Mouse (Mus musculus): Measurements from ENCODE around the gene Fam198b. TPM values are rescaled to one million over a fixed set of nuclear protein-coding genes. Genes with fewer than 3 reads are reported as not detected.
"Not testable (repeated sequence)": the region's sequence is repeated elsewhere in the genome, so short reads cannot be mapped to it uniquely, and the experiment has no call there.

Fam198b gene
- polyA plus RNA-seq, 1 experiment from 2014 or later, result 26.1 TPM

DNA sequence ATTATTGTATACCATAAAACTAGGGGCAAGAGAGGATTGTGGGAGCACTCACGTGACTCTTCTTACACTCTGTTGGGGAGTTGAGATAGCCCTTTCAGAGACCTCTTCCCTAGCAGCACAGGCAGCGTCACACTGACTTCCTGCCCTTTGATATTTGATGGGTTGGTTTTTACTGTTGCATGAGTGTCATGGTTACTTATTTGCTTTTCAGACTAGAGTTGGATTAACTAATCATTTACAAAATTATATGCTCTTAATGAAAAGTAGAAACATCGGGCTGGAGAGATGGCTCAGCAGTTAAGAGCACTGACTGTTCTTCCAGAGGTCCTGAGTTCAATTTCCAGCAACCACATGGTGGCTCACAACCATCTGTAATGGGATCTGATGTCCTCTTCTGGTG lies 85.2 kb downstream of the Fam198b start:
- H3K36me3 ChIP-seq (ENCODE audit: inconsistent target); H3K79me2 ChIP-seq (ENCODE audit: inconsistent target); H3K27ac ChIP-seq; H3K4me3 ChIP-seq (ENCODE audit: inconsistent target): not testable (repeated sequence)
- 90% methylated on average over 3 of the region's 3 CpGs for WGBS (ENCODE audit: missing documents)

- WGBS (ENCODE audit: missing documents), result 89% methylated on average over 2 of the region's 2 CpGs
- H3K27ac ChIP-seq, result no peak overlapping the region
- no peak overlapping the region for H3K4me3 ChIP-seq (ENCODE audit: inconsistent target)
These were observed 85.7 kb downstream of the Fam198b start for GRCm38 (mm10) chr3:79970070-79970469.

DNA sequence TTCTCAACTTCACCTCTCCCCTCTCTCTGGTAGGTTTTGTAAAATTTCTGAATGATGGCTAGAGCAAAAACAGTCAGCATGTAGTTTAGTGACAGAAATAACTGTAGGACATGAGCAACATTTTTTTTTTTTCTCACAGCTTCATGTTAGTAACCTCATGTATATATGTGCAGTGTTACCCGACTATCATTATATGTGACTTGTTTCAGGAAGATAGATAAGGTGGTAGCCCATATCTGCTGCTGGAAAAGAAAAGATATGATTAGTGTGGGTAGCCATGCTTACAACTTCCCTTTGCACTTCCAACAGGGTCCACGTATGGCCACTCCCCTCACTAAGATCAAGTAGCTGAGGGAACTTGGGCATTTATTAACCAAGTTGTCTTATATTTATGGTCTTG lies 86.2 kb downstream of the Fam198b start:
- no peak overlapping the region for H3K4me3 ChIP-seq (ENCODE audit: inconsistent target)
- WGBS (ENCODE audit: missing documents), result 58% methylated on average over 2 of the region's 2 CpGs
- no peaks in the 10 kb centered on the region for H3K79me2 ChIP-seq (ENCODE audit: inconsistent target)
- H3K27ac ChIP-seq, result no peak overlapping the region
- H3K36me3 ChIP-seq (ENCODE audit: inconsistent target), result no peaks in the 10 kb centered on the region

More at GRCm38 (mm10) chr3:79970070-79970469, 85.7 kb downstream of the Fam198b start:
- Histone ChIP-seq H3K36me3 (ENCODE audit: inconsistent target) (no peaks in the 10 kb centered on the region), H3K79me2 (ENCODE audit: inconsistent target) (no peaks in the 10 kb centered on the region)

DNA sequence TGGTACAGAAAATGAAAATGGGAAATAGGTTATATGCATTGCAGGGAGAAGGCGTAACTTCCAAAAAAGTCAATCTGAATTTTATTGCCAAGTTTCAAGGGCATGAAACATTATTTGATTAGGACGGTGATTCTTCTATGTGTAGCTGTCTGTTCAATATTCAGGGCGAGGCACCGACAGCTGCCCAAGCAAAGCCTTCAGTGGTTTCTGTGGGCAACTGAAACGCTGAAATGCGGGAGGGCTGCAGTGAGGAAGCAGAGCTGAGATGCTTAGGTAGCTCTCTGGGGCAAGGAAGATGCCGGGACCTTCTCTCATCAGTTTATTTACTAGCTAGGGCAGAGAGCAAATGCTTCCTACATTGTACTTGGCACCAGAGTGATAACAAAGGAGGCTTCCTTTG lies 87.2 kb downstream of the Fam198b start:
- Histone ChIP-seq H3K27ac (no peak overlapping the region), H3K36me3 (ENCODE audit: inconsistent target) (no peaks in the 10 kb centered on the region), H3K4me3 (ENCODE audit: inconsistent target) (no peak overlapping the region), H3K79me2 (ENCODE audit: inconsistent target) (no peaks in the 10 kb centered on the region)
- 53% methylated on average over 7 of the region's 7 CpGs for WGBS (ENCODE audit: missing documents)

DNA sequence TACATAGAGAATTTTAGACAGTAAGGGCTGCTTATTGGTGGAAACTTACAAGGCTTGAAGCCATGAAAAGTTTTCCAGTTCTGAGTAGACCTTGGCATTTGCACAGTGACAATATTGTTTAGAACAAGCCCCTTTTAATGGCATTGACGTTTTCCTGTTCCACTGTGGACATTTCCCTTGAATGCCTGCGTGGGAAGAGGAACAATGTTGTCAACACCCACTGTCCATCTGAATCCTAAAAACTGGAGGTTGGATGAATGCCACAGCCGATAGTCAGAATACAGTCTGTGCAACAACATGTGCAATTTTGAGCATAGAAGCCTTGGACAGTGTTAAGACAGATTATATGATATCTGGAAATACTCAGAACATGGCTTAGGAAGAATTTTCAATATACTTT lies 92.5 kb downstream of the Fam198b start:
- WGBS (ENCODE audit: missing documents), result 91% methylated on average over 3 of the region's 3 CpGs

DNA sequence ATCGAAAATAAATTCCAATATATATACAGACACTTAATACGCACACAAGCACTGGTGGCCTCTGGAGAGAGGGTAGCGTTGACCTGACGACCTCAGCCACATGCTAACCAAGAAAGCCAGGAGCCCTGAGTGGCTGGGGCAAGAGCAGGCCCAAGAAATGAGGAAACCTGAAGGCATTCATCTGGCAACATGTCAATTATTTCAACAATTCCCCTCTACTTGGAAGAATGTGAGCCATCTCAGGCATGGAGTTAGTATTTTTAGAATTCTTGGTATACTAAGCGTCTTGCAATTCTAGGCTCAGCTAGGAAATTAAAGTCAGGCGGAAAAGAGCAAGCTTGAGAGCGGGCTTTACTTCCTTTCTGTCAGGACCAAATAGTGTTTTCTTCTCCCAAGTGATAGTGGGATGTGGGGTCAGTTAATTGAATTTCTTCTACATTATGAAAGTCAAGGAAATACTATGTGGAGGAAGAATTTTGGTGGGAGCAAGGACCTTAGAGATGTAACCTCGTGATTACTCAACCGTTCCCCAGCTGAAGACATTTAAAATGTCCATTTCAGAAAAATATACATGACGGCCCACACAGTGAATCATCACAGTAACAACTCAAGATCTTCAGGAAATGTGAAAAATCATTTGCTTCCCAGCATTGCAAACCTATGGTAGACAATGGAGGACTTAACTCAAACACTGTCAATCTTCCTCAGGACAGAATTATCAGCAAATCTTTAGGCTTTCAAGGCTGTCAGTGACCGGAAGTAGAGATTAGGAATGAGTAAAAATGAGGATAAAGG lies 93.5 kb downstream of the Fam198b start:
- no peaks in the 10 kb centered on the region for H3K36me3 ChIP-seq (ENCODE audit: inconsistent target)
- no peaks in the 10 kb centered on the region for H3K79me2 ChIP-seq (ENCODE audit: inconsistent target)
- 82% methylated on average over 11 of the region's 11 CpGs for WGBS (ENCODE audit: missing documents)
- no peak overlapping the region for H3K27ac ChIP-seq
- H3K4me3 ChIP-seq (ENCODE audit: inconsistent target), result no peak overlapping the region

More for the DNA sequence above, 92.5 kb downstream of the Fam198b start:
- Histone ChIP-seq H3K79me2 (ENCODE audit: inconsistent target) (no peaks in the 10 kb centered on the region), H3K27ac (no peak overlapping the region), H3K4me3 (ENCODE audit: inconsistent target) (no peak overlapping the region), H3K36me3 (ENCODE audit: inconsistent target) (no peaks in the 10 kb centered on the region)

GRCm38 (mm10) chr3:79980714-79981113 lies 96.4 kb downstream of the Fam198b start:
- H3K27ac ChIP-seq, result 0 out of 2 replicates have a peak overlapping the region, but pooled peaks have one; percentile 10
- H3K4me3 ChIP-seq (ENCODE audit: inconsistent target), result no peak overlapping the region
- no peaks in the 10 kb centered on the region for H3K36me3 ChIP-seq (ENCODE audit: inconsistent target)
- no peaks in the 10 kb centered on the region for H3K79me2 ChIP-seq (ENCODE audit: inconsistent target)
- 14% methylated on average over 1 of the region's 1 CpGs for WGBS (ENCODE audit: missing documents)

DNA sequence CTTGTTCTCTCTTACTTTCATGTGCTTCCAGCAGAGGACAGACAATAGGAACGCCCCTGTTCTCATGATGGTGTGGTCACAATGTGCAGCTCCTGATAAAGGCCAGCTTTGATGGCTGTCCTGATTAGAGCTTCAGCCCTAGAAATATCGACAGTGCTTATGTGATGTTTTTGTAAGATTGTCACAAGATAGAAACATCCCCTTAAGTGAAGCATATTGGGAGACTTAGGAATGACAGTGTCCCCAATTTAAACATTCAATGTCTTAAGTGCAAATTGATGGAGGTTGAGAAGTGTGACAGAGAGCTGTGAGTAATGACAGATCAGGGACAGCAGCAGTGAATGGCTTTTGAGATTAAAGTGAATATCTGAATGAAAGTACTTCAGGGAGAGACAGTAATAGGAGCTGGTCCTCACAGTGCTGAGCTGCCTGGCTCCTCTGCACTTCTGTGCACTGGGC lies 99.7 kb downstream of the Fam198b start:
- Histone ChIP-seq H3K27ac (no peak overlapping the region), H3K4me3 (ENCODE audit: inconsistent target) (no peak overlapping the region), H3K79me2 (ENCODE audit: inconsistent target) (no peaks in the 10 kb centered on the region), H3K36me3 (ENCODE audit: inconsistent target) (no peaks in the 10 kb centered on the region)
- 59% methylated on average over 2 of the region's 2 CpGs for whole genome bisulfite sequencing (ENCODE audit: missing documents)

- no peaks in the 10 kb centered on the region for H3K36me3 ChIP-seq (ENCODE audit: inconsistent target)
- no peak overlapping the region for H3K4me3 ChIP-seq (ENCODE audit: inconsistent target)
- no peak overlapping the region for H3K27ac ChIP-seq
- no peaks in the 10 kb centered on the region for H3K79me2 ChIP-seq (ENCODE audit: inconsistent target)
- 9% methylated on average over 1 of the region's 1 CpGs for WGBS (ENCODE audit: missing documents)
These were observed 100.2 kb downstream of the Fam198b start for GRCm38 (mm10) chr3:79984542-79984941.

GRCm38 (mm10) chr3:79989250-79989649 lies 104.9 kb downstream of the Fam198b start:
- no peaks in the 10 kb centered on the region for H3K79me2 ChIP-seq (ENCODE audit: inconsistent target)
- H3K4me3 ChIP-seq (ENCODE audit: inconsistent target), result no peak overlapping the region
- no peaks in the 10 kb centered on the region for H3K36me3 ChIP-seq (ENCODE audit: inconsistent target)
- no peak overlapping the region for H3K27ac ChIP-seq
- 95% methylated on average over 8 of the region's 8 CpGs for WGBS (ENCODE audit: missing documents)

DNA sequence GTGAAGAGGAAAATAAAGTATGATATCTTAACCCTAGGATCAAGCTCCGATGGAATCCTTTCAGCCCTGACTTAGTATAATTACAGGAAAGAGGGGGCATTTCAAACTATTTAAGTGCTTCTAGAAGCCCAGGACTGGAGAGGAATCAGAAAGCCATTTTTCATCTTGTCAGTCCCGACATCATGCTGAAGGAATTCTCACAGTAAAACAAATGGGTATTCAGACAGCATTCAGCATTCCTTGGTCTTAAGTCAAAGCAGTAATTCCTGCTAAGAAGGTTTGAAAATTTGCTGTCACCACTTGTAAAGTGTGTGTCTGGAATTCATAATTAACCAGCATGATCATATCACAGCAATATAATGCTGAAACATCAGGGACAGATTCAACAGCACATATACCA lies 105.6 kb downstream of the Fam198b start:
- no peak overlapping the region for H3K27ac ChIP-seq
- H3K79me2 ChIP-seq (ENCODE audit: inconsistent target), result no peaks in the 10 kb centered on the region
- H3K36me3 ChIP-seq (ENCODE audit: inconsistent target), result no peaks in the 10 kb centered on the region
- WGBS (ENCODE audit: missing documents), result 75% methylated on average over 2 of the region's 2 CpGs
- no peak overlapping the region for H3K4me3 ChIP-seq (ENCODE audit: inconsistent target)

DNA sequence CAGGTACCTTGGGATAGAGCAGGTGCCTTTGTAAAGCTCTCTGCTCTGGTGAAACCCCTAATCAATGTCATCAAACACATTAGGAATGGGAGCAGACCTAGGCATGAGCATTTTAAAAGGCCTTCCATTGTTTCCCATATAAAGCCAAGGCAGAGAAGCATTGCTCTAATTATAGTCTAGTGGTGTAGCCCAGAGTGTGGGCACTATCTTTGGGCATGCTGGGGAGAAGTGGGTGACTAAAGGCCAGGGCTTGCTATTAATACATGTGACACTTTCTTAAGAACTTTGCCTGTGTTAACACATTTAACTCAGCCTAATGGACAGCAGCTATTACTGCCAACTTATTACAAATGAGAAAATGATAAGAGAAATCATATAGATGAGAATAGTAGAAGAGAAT lies 106.1 kb downstream of the Fam198b start:
- no peaks in the 10 kb centered on the region for H3K36me3 ChIP-seq (ENCODE audit: inconsistent target)
- H3K4me3 ChIP-seq (ENCODE audit: inconsistent target), result no peak overlapping the region
- no peak overlapping the region for H3K27ac ChIP-seq
- no peaks in the 10 kb centered on the region for H3K79me2 ChIP-seq (ENCODE audit: inconsistent target)

DNA sequence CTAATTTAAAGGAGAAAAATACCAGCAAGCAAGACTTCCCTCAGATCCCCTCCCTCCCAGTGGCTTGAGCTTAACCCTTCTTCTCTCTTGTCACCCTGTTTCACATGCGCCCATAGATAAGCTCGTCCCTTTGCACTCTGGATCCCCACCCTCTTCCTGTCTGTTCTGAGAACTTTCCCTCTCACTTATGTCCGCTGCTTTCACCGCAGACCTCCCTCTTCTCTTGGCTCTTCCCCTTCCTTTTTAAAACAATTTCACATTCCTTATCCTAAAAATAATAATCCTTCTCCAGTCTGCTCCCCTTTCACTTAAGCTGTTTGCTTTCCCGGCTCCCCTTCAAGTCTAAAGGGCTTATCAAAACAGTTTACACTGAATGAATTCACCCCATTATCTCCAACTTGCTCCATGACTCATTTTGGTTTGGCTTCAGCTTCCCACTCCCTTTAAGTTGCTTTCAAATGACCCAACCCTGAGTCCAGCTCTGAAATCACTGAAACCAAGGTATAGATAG lies 109.8 kb downstream of the Fam198b start:
- Histone ChIP-seq H3K36me3 (ENCODE audit: inconsistent target) (no peaks in the 10 kb centered on the region), H3K79me2 (ENCODE audit: inconsistent target) (no peaks in the 10 kb centered on the region), H3K4me3 (ENCODE audit: inconsistent target) (no peak overlapping the region), H3K27ac (no peak overlapping the region)
- 27% methylated on average over 5 of the region's 5 CpGs for WGBS (ENCODE audit: missing documents)

GRCm38 (mm10) chr3:79995726-79996125 lies 111.4 kb downstream of the Fam198b start:
- H3K4me3 ChIP-seq (ENCODE audit: inconsistent target), result no peak overlapping the region
- WGBS (ENCODE audit: missing documents), result 60% methylated on average over 5 of the region's 6 CpGs

More at GRCm38 (mm10) chr3:79995726-79996125, 111.4 kb downstream of the Fam198b start:
- Histone ChIP-seq H3K27ac (no peak overlapping the region), H3K36me3 (ENCODE audit: inconsistent target) (no peaks in the 10 kb centered on the region), H3K79me2 (ENCODE audit: inconsistent target) (no peaks in the 10 kb centered on the region)

Measured in macrophage (primary cell).